Mouse (Mus musculus) myocyte (in vitro differentiated cells): ENCODE results near the gene Arhgap35.

Experiments used
- CEBPB ChIP-seq: IDR thresholded peaks from 2 replicates; pipeline ENCODE4 v1.6.1; 2011; ENCODE audit warnings: mild to moderate bottlenecking, moderate library complexity; ENCODE audit not compliant: poor library complexity, insufficient read depth, severe bottlenecking
- E2F4 ChIP-seq: IDR thresholded peaks from one replicate; pipeline ENCODE4 v1.6.1; 2011; ENCODE audit warnings: mild to moderate bottlenecking, control low read depth, moderate library complexity; ENCODE audit not compliant: insufficient read depth
- MAX ChIP-seq: IDR thresholded peaks from one replicate; pipeline ENCODE4 v1.6.1; 2011; ENCODE audit warnings: low read depth, mild to moderate bottlenecking, control low read depth
- MYOD1 ChIP-seq, 3 experiments: IDR thresholded peaks; one replicate each; pipeline ENCODE4 v1.6.1; 2011; ENCODE audit warnings: control low read depth in 2 of 3, low read depth in 2 of 3, mild to moderate bottlenecking in 2 of 3, moderate library complexity in 1 of 3; ENCODE audit not compliant: insufficient read length in 2 of 3, control insufficient read depth in 1 of 3
- POLR2A ChIP-seq: IDR thresholded peaks from one replicate; pipeline ENCODE4 v1.6.1; 2011; ENCODE audit warnings: low read depth, mild to moderate bottlenecking, control low read depth, moderate library complexity; ENCODE audit not compliant: insufficient read length
- POLR2AphosphoS2 ChIP-seq: IDR thresholded peaks from one replicate; pipeline ENCODE4 v1.6.1; 2011; ENCODE audit warnings: low read depth, control low read depth; ENCODE audit not compliant: insufficient read length
- TCF12 ChIP-seq: IDR thresholded peaks from one replicate; pipeline ENCODE4 v1.6.1; 2011; ENCODE audit warnings: mild to moderate bottlenecking, control low read depth; ENCODE audit not compliant: poor library complexity, insufficient read depth, severe bottlenecking
- TCF3 ChIP-seq: IDR thresholded peaks from one replicate; pipeline ENCODE4 v1.6.1; 2011; ENCODE audit warnings: low read depth, control low read depth; ENCODE audit not compliant: insufficient read length
- USF1 ChIP-seq: IDR thresholded peaks from one replicate; pipeline ENCODE4 v1.6.1; 2011; ENCODE audit warnings: low read depth, mild to moderate bottlenecking, control low read depth, moderate library complexity

- TF ChIP-seq MAX (no peak), MYOD1 (IDR thresholded peaks at IDR 0.05; ENCODE audit: control insufficient read depth in 1 of 3, insufficient read length in 2 of 3, low read depth in 2 of 3) (no peak), USF1 (no peak), POLR2AphosphoS2 (no peak), POLR2A (no peak), CEBPB (no peak), TCF12 (no peak), TCF3 (no peak), E2F4 (no peak)
Measured at GRCm38 (mm10) chr7:16465568-16465967, 149.2 kb downstream of the Arhgap35 start.
